Mouse (Mus musculus) gastrocnemius, postnatal 25 days (tissue): Measurements from ENCODE around the gene Mapk1ip1l. TPM values are rescaled to one million over a fixed set of nuclear protein-coding genes. Genes with fewer than 3 reads are reported as not detected.
"Not testable (repeated sequence)": the region's sequence is repeated elsewhere in the genome, so short reads cannot be mapped to it uniquely, and the experiment has no call there.

ENCODE experiments used
- DNase-seq: peaks from one replicate; pipeline ENCODE4 v3.0.0; 2022
- total RNA-seq, 2 experiments: library from RNA; stranded (reverse); gene quantifications; 1 replicate in 1 of 2; 2 replicates in 1 of 2; pipeline ENCODE4 v1.2.3; 2021

The Mapk1ip1l gene
- total RNA-seq, 2 experiments from 2014 or later = 24.0 to 26.2 TPM

DNA sequence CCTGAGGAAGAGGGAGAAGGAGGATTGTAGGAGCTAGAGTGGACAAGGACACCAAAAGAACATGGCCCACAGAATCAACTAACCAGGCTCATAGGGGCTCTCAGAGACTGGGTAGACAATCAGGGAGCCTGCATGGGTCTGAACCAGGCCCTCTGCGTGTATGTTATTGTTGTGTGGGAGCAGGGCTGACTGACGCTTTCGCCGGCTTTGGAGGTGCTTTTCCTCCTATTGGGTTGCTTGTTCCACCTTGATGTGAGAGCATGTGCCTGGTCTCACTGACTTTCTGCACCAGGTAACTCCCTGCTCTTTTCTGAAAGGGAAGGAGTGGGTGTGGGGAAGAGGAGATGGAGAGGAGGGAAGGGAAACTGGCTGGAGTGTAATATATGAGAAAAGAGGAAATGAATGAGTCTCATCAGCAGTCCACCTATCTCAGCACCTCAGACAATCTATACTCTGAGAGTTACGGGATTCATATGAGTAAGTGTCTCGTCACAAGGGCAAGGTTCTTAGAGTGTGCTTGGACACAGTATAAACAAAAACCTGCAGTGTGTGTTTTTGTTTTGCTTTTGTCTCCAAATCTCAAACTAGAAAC is 6.8 kb downstream of the Mapk1ip1l start:
- no peak for DNase-seq

DNA sequence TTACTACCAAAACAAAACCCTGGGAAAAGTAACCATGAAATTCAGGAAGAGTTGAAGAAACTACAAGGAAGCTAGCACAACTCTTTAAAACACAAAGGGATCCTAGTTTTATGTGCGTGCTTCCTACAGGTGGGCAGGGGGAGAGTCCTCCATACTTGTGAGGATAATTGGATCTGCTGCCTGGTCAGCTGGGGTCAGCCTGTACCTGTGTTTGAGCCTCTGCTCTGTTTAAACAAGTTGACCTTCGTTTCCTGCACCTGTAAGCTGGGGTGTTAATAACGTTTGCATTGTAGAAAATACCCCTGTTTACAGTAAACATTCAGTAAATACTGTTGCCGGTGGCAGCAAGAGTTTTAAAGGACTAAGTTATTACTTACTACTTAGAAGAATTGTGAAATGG is 7.9 kb downstream of the Mapk1ip1l start:
- no peak for DNase-seq

DNA sequence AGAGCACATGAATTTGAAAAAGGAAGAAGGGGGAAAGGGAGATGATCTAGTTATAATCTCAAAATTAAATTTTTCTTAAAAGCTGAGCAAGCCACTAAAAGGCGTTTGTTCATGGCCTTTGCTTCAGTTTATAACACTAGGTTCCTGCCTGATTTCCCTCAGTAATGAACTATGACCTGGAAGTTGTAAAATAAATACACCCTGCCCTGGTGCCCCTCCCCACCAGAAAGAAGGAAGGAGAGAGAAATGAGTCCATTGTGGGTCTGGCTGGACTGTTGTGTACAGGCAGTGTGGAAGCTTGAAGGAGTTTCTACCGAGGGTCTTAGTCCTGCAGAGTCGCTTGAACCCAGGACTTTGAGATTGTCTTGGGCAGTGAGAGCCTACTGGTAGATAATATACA is 9.6 kb downstream of the Mapk1ip1l start:
- DNase-seq = no peak

DNA sequence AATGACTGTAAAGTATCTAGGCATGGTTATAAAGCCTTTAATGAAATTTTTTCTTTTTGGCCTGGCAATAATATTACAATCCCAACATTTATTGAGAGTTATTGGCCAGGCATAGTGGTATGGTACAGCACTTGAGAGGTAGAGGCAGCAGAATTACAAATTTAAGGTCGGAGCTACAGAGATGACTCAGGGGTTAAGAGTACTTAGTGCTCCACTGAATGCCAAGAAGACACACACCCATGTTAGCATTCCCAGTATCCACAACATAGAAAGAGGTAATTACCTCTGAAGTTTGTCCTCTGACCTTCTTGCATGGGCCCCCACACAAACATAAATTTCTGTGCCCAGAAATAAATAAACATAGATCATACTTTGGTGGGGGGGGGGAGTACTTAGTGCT is 11.0 kb downstream of the Mapk1ip1l start:
- no peak for DNase-seq

DNA sequence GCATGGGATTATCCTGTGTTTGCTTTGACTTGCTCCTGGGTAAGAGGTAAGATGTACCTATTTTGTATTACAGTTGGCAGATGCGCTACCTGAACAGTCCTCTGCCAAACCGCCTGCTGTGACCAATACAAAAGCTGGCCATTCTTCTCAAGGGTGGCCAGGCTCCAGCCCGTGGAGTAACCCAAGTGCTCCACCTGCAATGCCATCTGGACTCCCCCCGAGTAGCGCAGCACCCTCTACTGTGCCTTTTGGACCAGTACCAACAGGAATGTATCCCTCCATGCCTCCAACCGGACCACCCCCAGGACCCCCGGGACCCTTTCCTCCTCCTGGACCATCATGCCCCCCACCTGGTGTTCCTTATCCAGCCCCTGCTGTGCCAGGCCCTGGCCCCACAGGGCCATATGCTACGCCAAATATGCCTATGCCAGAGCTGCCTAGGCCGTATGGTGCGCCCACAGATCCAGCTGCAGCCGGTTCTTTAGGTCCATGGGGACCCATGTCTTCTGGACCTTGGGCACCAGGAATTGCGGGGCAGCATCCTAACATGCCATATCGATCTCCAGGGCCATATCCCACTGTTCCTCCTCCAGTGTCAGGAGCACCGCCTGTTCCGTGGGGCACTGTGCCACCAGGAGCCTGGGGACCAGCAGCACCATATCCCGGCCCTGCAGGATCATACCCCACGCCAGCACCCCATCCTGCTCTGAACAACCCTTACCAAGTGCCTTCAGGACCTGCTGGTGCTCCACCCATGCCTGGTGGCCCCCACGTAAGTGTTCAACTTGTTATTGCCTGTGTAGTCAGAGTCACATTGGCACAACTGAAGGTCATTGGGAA is 12.5 kb downstream of the Mapk1ip1l start:
- DNase-seq = no peak

DNA sequence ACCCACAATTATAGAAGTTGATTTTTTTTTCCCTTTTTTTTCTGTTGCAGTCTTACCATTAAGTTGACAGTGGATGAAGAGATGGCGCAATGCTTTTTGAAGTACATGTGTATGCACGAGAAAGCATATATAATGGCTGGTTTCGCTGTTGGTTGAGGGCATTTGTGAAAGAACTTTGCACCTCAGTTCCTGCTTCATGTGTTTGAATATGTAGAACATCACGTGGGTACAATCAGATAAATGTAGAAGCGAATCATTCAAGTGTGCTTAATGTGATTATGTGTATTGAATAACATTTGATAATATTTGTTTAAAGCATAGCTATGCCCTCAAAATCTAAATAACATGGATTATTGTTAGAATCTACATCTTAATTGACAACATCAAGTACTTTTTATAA is 21.3 kb downstream of the Mapk1ip1l start:
- DNase-seq = no peak

DNA sequence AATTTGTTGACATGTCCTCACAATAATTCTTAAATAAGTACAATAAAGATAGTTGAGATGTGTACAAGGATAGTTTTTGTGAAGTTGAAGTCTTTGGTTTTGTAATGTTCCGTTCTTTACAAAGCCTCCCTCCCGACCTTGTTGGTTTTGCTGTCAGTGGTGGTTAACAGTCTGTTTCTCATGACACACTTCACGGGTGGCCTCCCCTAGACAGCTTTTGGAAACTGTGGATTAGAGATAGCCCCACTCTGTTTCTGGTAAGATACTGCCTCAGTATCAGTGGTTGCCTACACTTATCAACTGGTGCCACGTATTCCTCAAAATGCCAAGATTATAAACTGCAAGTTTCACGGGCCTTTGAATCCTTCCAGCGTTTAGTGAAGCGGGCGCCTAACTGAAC is 23.5 kb downstream of the Mapk1ip1l start:
- DNase-seq = not testable (repeated sequence)

DNA sequence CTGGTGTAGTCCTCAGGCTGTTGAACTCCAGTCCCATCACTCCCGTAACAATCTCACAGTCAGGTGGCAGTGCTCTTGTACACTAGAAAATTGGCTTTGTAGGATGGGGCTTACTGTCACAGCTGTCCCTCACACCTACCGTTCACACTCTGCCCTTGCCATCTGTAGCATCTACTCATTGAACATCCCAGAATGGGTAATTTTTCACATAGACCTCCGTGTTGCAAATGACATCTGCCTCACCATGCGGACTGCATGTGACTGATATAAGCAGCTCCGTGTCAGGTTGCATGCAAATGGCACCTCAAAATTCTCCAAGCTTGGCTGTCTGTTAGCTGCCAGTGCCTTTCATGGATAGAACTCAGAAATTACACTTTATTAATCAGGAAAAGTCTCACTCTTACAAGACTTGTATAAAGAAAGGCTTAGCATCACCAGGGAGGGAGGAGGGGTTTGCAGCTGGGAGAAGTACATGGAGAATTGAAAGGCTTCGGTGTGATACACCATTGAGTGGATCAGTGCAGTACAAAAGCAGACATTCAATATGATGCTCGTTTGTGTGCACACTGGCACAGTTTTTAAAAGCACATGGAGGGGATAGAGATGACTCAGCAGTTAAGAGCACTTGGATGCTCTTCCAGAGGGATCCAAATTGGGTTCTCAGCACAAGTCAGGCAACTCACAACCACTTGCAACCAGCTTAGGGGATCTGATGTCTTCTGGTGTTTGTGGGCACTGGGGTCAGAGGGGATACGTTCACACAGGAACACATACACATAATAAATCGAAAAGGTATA is 28.1 kb downstream of the Mapk1ip1l start:
- no peak for DNase-seq

DNA sequence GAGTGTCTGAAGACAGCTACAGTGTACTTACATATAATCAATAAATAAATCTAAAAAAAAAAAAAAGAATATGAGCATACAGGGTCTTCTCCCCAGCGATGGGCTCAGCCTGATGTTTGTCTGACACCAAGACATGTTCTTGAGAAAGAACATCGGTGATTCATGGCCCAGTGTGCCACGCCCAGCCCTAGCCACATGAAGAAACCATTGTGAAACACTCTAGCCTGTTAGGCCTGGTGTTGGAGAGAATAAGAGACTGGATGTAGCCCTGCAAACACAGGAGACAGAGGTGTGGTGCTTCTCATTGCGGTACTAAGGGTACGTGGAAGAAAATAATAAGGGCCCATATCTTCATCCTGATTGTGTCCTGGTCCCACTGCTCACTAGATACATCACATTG is 29.3 kb downstream of the Mapk1ip1l start:
- no peak for DNase-seq

DNA sequence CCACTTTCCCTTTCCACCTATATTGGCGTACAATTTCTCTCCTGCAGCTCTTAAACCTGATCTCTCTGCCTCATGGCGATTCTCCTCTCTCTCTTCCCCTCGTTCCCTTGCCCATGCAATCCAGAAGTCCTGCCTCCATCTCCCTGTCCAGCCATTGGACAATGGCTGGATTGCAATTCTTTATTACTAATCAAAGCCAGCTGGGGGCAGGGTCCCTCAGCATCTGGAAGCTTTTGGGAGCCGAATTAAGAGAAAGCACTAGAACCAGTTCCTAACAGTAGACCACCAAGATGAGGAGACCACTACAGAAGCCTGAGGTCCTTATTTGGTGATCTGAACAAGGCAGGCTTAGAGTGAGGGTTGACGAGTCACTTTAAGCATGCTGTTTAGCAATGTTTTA is 33.9 kb downstream of the Mapk1ip1l start:
- DNase-seq = no peak

DNA sequence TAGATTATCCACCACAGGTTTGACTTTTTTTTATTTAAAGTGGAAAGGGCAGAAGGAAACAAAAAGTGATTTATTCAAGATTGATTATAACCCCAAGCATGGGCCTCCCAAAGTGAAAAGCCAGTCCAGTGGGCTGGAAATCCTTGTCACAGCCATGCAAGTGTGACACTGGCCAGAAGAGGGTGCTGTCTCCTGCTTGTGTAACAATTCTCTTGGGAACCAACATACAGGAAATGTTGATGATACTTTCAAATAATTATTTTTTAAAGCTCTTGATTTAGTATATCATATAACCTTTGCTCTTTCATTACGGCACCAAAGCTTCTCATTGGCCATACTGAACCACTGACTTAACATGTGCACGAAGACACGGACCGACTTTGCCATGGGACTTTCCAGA is 36.8 kb downstream of the Mapk1ip1l start:
- DNase-seq = no peak

DNA sequence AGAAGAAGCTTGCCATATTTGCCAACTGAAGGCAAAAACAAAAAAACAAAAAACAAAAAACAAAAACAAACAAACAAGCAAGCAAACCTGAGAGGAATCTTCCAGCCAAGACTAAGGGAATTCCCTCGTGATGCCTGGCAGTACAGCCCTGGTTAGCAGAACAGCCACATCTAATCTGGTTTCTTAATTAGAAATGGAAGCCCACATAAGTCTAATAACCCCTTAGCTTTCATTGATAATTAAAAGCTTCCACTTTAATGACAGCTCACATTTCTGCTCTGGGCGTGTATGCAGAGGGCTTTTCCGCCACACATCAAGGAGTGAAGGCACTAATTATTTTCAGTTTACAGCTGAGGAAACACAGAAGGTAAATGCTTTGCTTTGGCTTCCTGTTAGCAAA is 37.2 kb downstream of the Mapk1ip1l start:
- no peak for DNase-seq

DNA sequence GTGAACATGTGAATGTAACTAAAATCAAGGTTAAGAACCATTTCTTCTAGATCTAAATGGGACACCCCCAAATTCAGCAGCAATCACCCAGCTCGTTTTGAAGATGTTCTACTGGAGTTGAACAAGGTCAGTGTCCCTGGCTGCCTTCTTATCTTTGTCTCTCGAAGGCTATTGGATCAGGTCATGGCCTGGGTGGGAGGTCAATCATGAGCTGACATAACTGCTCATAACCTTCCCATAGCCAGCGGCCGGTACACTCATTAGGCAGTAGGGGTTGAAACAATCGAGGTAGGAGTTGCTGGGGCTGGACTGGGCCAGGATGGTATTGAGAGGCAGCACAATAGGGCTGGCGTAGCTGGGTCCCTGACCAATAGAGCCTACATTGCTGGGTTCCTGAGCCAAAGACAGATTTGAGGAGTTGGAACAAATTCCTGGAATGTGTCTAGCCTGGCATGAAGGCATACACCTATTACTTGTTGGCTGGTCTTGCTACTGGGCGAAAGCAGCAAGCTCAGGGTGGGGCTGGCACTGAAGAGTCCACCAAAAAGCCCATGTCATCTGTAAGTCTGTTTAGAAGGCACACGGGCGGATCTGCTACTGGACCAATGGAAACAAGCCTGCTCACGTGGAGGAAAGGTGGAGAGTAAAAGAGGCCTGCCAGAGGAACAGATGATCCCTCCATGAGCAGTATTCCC is 42.3 kb downstream of the Mapk1ip1l start:
- DNase-seq = no peak

DNA sequence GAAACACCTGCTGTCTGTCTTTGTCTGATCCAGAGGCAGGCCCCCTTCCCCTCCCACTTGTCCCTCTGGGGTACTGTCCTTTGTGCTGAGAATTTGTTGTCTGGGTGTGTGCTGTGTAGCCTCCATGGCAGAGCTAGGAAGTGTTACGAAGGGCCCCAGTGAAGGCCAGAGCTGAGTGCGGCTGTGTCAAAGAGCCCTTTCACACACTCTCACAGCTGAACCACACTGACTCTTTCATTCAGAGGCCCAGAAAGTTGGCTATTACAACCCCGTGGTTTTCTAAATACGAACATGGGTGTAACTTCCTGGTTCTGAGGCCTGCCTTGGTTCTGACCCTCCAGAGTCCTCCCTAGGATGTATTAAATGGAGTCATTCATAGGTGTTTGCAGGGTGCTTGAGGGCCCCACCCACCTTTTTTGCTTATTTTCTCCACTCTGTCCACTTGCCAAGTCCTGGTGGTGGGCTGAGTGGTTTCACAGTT is 43.8 kb downstream of the Mapk1ip1l start:
- DNase-seq = no peak

DNA sequence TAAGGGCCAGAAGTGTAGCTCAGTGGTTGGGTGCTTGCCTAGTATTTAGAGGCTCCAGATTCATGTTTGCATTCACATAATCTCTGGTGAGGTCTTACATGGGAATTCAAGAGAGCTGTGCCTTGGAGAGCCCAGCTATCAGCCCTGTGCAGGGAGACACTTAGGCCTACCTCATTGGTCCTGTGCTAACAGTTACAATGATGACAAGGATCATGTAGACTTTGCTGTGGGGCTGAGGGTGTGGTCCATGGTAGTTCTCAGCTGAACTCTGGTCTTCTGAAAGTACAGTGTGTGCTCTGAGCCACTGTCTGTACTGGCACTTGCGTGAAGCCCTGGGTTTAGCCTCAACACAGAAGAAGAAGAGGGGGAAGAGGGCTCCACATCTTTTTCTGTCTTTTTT is 48.6 kb downstream of the Mapk1ip1l start:
- DNase-seq = no peak

DNA sequence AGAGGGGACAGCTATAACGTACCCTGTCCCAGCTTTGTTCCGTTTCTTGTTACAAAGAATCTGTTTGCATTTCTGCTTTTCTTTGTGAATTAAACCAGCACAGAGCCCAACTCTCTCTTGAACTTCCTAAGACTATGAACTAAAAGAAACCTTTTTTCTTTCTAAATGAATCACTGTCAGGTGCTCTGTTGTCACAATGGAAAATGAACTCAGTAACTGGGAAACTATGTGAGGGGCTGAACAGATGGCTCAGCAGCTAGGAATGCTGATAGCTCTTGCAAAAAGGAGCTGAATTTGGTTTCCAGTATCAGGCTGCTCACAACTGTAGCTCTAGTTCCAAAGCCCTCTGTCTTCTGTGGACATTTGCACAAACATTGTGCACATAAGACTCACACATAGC is 52.9 kb downstream of the Mapk1ip1l start:
- DNase-seq = no peak

DNA sequence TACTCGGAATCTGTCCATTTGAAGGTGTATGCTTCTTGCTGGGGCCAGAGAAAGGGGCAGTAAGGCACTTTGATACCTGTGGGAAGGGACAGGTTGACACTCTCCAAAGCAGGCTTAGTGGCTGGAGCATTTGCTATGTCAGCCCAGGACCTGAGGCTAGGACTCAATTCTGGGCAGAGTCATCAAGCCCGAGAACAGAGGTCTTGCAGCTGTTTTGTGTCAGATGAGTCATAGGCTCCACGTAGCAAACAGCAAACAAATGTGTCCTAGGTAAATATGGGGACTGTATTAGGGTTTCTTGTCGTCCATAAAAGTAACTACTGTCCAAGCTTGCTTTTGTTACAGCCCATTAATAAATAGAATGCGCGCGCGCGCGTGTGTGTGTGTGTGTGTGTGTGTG is 54.2 kb downstream of the Mapk1ip1l start:
- no peak for DNase-seq

DNA sequence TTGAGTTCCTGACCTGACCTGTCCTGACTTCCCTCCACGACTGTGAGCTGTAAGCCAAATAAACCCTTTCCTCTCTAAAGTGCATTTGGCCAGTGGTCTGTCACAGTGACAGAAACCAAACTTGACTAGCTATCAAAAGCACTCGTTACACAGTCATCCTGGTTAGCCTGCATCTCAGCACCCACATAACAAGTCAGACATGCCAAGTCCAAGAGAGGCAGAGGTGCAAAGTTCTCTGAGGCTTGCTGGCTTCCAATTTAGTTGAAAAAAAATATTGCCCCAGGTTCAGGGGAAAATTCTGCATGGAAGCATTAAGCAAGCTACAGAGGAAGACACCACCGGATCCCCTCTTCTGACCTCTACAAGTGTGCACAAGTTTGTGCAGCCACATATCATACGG is 55.2 kb downstream of the Mapk1ip1l start:
- DNase-seq = no peak

DNA sequence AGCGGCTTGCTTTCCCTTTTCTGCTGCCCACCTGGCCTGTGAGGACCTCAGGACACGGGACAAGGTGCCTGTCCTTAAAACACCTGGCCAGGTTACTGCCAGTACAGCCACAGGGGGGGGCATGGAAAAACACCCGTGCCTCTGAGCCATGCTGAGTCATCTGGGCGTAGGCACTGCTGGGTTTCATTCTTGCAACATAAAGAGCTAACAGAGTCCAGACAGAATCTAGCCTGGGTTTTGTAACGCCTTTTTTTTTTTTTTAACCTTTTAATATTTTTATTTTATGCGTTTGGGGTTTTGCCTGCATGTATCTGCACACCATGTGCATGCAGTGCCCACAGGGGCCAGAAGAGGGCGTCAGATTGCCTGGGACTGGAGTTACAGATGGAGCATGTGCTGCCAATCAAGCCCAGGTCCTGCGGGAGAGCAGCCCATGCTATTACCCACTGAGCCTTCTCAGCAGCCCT is 56.1 kb downstream of the Mapk1ip1l start:
- no peak for DNase-seq

DNA sequence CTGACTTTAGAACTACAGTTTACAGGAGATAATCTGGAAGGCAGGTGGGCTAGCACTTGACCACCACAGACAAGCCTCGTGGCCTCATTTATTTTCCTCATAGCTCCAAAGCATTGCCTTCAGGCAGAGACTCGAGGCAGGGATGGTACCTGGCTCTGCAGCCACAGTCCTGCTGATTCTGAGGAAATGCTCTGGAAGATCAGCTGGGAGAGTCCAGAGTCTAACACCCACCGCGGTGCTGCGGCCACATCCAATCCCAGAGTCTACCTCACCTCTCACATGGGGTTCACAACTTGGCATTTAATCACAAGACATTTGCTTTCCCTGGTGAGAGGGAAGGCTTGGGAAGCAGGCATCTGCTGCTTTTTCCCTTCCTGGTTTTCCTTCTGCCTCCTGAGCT is 56.9 kb downstream of the Mapk1ip1l start:
- DNase-seq = no peak

DNA sequence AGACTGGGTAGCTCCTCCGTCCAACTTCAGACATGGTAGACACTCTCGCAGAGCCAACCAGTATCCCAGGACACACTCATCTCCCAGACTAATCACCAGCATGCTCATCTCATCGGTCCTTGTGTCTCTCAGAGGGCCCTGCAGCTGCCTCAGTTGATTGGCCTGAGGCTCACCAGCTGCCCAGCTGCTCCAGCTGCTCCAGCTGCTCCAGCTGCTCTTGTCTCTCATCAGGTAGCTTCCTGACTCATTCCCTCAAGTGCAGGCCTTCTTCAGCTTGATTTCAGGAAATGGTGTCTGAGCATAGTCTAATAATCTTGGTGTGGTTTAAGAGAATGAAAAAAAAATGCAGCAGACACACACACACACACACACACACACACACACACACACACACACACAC is 58.6 kb downstream of the Mapk1ip1l start:
- DNase-seq = no peak

DNA sequence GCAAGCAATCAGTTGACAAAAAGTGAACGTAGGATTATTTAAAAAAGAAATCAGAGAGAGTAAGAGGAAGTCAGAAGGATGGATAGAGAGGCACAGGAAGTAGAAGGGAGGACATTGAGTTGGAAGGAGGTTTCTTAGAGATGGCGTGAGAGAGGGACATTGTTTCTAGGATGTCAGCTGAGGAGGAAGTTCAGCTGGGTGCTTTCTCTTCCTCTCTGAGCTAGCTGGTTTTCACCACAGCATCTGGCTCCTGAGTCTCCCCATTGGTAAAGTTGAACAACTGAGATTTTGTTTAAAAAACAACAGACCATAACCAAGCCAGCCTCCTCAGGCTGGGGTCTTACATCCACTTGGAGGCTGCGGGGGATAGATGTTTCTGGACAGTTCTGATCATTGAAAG is 61.5 kb downstream of the Mapk1ip1l start:
- DNase-seq = no peak
